Mouse (Mus musculus) kidney, postnatal 0 days (tissue): ENCODE data around the gene Npepps. TPM values are rescaled to one million over a fixed set of nuclear protein-coding genes. Genes with fewer than 3 reads are reported as not detected.

Experiments used
- ATAC-seq: fragments of 200-750 bp; cut with Nextera tagmentation; replicated peaks from 2 replicates; pipeline ENCODE4 v1.8.0; 2017; ENCODE audit warnings: low read depth, moderate number of reproducible peaks, moderate TSS enrichment, moderate library complexity; ENCODE audit not compliant: low FRiP score
- DNase-seq: peaks from one replicate; pipeline ENCODE4 v3.0.0-alpha.2; 2016; ENCODE audit warnings: low spot score
- H3K27ac ChIP-seq: fragments of 300-500 bp; sonication (generic); 2 replicates; pipeline ENCODE4 v1.5.1; 2014; ENCODE audit warnings: mild to moderate bottlenecking
- H3K27me3 ChIP-seq: fragments of 300-500 bp; sonication (generic); 2 replicates; pipeline ENCODE4 v1.6.1; 2014; ENCODE audit warnings: low read length, mixed read lengths; ENCODE audit not compliant: insufficient read depth
- H3K36me3 ChIP-seq: fragments of 300-500 bp; sonication (generic); 2 replicates; pipeline ENCODE4 v1.6.1; 2014; ENCODE audit warnings: low read length, mixed read lengths; ENCODE audit not compliant: insufficient read depth
- H3K4me1 ChIP-seq: fragments of 300-500 bp; sonication (generic); replicated peaks from 2 replicates; pipeline ENCODE4 v1.6.1; 2014; ENCODE audit warnings: antibody characterized with exemption, low read length, mixed read lengths; ENCODE audit not compliant: insufficient read depth
- H3K4me2 ChIP-seq: fragments of 300-500 bp; sonication (generic); 2 replicates; pipeline ENCODE4 v1.6.1; 2014; ENCODE audit warnings: mild to moderate bottlenecking, low read length, moderate library complexity, mixed read lengths
- H3K4me3 ChIP-seq: fragments of 300-500 bp; sonication (generic); replicated peaks from 2 replicates; pipeline ENCODE4 v1.5.1; 2014; ENCODE audit warnings: low read depth, low read length
- H3K9ac ChIP-seq: fragments of 300-500 bp; sonication (generic); 2 replicates; pipeline ENCODE4 v1.6.1; 2014; ENCODE audit warnings: low read depth, low read length
- H3K9me3 ChIP-seq: fragments of 300-500 bp; sonication (generic); replicated peaks from 2 replicates; pipeline ENCODE4 v1.6.1; 2016; ENCODE audit warnings: low read length, inconsistent platforms, mixed read lengths
- CTCF ChIP-seq: IDR thresholded peaks from 2 replicates; pipeline ENCODE4 v1.5.1; 2016; ENCODE audit warnings: antibody characterized with exemption, low read depth, mild to moderate bottlenecking, moderate library complexity
- WGBS: fragments of 180-500 bp; shearing (Covaris S2); extraction: QIAGEN DNeasy Blood & Tissue Kit; methylation state at CpG from one replicate; pipeline ENCODE4 v1.1.7; 2014; 5-methylcytosine and 5-hydroxymethylcytosine counted together
- polyA plus RNA-seq: library from polyadenylated mRNA; unstranded; fragments of >200 nt; fragmentation: Nextera tagmentation; extraction: Ambion mirVana; gene quantifications from 2 replicates; pipeline ENCODE4 v1.2.1, GENCODE M21; 2015

Npepps gene
- polyA plus RNA-seq, 1 experiment from 2014 or later: 46.5 TPM

DNA sequence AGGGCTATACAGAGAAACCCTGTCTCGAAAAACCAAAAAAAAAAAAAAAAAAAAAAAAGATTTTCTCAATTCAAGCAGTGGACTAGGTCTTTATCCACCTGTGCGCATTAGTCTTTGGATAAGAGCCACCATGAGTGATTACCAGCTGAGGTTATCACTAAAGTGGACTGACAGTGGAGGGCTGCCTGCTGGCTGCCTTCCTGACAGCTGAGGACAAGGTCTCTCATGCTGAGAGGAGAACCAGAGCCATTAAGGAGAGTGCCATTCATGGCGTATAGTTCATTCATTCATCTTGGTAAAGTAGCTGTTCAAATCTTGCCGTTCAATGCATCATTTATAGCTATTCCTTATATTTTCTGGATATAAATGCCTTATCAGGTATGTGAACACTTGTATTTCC, 16.1 kb upstream of the Npepps start:
- H3K4me2 ChIP-seq: no peak overlapping the region
- H3K27ac ChIP-seq: no peak overlapping the region
- no peak overlapping the region for H3K9ac ChIP-seq
- no peak overlapping the region for H3K4me3 ChIP-seq
- WGBS: 91% methylated on average over 3 of the region's 4 CpGs
- DNase-seq (no peak), ATAC-seq (no peak)
- TF ChIP-seq CTCF: no peak
- H3K4me1 ChIP-seq: no peaks in the 10 kb centered on the region
- no peaks in the 10 kb centered on the region for H3K27me3 ChIP-seq
- no peaks in the 10 kb centered on the region for H3K36me3 ChIP-seq
- no peaks in the 10 kb centered on the region for H3K9me3 ChIP-seq

DNA sequence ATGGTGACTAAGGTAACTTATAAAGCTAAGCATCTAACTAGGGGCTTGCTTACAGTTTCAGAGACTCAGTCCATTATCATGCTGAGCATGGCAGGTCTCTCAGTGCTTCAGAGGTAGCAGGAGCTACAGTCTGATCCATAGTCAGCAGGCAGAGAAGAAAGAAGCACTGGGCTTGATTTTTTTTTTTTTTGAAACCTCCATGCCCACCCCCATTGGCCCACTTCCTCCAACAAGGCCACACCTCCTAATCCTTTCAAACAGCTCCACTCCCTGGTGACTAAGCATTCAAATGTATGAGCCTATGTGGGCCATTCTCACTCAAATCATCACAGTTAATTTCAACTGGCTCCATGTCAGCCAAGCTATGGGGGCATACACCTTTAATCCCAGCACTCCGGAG, 12.3 kb upstream of the Npepps start:
- H3K36me3 ChIP-seq: no peaks in the 10 kb centered on the region
- no peak overlapping the region for H3K9ac ChIP-seq
- no peak for TF ChIP-seq CTCF
- H3K9me3 ChIP-seq: no peaks in the 10 kb centered on the region
- H3K4me1 ChIP-seq: no peaks in the 10 kb centered on the region
- H3K27ac ChIP-seq: no peak overlapping the region
- H3K27me3 ChIP-seq: no peaks in the 10 kb centered on the region
- no peak overlapping the region for H3K4me3 ChIP-seq
- 96% methylated on average over 1 of the region's 1 CpGs for WGBS
- no peak for ATAC-seq
- no peak for DNase-seq
- H3K4me2 ChIP-seq: no peak overlapping the region

DNA sequence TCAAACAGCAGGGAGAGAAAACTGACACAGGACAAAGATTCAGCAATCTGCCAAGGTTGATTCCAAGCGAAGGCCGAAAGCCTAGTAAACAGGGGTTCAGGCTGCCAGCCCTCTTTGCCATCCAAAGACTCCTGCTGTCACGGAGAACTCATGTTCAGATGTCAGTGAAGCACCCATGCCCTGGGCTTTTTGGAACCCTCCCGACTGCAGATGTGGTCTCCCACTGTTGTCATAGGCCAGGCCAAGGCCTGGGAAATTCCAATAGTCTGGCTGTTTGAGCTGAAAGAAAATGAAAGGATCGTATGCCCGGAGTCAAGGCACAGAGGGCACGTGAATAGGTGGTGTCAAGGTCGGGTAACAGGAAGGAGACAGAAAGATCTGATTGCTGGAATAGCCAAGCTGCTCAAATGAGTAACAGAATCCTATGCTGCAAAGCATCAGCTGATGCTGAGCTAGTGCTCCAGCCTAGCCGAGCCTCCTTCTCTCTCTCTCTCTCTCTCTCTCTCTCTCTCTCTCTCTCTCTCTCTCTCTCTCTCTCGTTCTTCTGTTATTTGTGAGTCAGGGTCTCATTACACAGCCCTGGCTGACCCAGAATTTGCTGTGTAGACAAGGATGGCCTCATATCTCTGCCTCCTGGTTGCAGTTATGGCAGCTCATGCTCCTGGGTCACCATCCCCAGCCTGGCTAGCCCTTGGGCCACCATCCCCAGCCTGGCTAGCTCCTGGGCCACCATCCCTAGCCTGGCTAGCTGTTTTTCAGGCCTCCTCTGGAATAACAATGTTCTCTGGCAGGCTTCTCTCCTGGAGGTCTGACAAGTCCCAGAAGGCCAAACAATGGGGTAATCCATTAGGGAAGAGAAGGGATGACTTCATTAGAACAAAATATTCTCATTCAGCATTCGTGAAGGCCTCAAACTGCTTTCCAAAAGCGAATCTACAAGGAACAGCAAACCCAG, 9.1 kb upstream of the Npepps start:
- H3K4me3 ChIP-seq: no peak overlapping the region
- no peaks in the 10 kb centered on the region for H3K27me3 ChIP-seq
- H3K4me1 ChIP-seq: no peaks in the 10 kb centered on the region
- H3K4me2 ChIP-seq: no peak overlapping the region
- WGBS: 49% methylated on average over 12 of the region's 12 CpGs
- H3K9me3 ChIP-seq: no peaks in the 10 kb centered on the region
- H3K36me3 ChIP-seq: no peaks in the 10 kb centered on the region
- no peak for ATAC-seq
- DNase-seq: no peak
- H3K9ac ChIP-seq: no peak overlapping the region
- no peak for TF ChIP-seq CTCF
- no peak overlapping the region for H3K27ac ChIP-seq

DNA sequence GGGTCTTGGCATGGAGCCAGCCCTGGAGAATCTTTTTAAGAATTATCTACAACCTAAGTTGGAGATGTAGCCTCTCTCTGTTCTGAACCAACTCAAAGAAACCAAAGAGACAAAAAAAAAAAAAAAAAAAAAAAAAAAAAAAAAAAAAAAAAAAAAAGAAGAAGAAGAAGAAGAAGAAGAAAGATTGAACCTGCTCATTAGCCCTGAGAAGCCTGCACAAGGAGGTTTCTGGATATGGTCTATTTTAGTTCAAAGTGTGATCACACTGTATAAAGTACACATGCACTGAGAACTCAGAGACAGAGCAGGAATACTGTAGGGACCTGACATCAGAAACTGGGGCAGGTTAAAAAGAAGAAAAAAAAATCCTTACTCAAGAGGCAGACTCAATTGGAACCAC, 7.2 kb upstream of the Npepps start:
- no peak for TF ChIP-seq CTCF
- H3K4me2 ChIP-seq: no peak overlapping the region
- no peak overlapping the region for H3K4me3 ChIP-seq
- H3K27me3 ChIP-seq: no peaks in the 10 kb centered on the region
- H3K9me3 ChIP-seq: no peaks in the 10 kb centered on the region
- H3K4me1 ChIP-seq: no peaks in the 10 kb centered on the region
- H3K9ac ChIP-seq: no peak overlapping the region
- ATAC-seq (no peak), DNase-seq (no peak)
- H3K27ac ChIP-seq: no peak overlapping the region
- H3K36me3 ChIP-seq: no peaks in the 10 kb centered on the region

DNA sequence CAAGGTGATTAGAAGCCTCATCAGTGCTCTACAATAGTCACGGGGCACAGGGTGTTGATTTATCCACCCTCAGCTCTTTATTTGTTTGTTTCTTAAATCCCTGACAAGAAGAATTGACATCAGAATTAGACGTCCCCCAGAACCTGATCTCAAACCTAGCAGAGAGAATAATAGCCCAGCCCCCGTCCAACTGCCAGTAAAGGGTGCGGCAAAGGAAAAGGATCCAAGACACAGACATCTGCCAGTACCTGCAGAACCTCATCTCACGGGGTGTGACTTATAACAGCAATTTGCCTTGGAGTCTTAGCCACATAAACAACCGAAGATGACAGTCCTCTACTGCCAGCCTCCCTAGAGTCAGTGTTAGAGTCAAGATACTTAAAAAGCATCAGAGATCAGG, 6.5 kb upstream of the Npepps start:
- Histone ChIP-seq H3K27me3 (no peaks in the 10 kb centered on the region), H3K4me3 (no peak overlapping the region), H3K27ac (no peak overlapping the region), H3K4me2 (no peak overlapping the region), H3K9me3 (no peaks in the 10 kb centered on the region), H3K4me1 (no peaks in the 10 kb centered on the region), H3K36me3 (no peaks in the 10 kb centered on the region), H3K9ac (no peak overlapping the region)
- WGBS: 37% methylated on average over 6 of the region's 6 CpGs
- no peak for ATAC-seq
- no peak for TF ChIP-seq CTCF
- no peak for DNase-seq

DNA sequence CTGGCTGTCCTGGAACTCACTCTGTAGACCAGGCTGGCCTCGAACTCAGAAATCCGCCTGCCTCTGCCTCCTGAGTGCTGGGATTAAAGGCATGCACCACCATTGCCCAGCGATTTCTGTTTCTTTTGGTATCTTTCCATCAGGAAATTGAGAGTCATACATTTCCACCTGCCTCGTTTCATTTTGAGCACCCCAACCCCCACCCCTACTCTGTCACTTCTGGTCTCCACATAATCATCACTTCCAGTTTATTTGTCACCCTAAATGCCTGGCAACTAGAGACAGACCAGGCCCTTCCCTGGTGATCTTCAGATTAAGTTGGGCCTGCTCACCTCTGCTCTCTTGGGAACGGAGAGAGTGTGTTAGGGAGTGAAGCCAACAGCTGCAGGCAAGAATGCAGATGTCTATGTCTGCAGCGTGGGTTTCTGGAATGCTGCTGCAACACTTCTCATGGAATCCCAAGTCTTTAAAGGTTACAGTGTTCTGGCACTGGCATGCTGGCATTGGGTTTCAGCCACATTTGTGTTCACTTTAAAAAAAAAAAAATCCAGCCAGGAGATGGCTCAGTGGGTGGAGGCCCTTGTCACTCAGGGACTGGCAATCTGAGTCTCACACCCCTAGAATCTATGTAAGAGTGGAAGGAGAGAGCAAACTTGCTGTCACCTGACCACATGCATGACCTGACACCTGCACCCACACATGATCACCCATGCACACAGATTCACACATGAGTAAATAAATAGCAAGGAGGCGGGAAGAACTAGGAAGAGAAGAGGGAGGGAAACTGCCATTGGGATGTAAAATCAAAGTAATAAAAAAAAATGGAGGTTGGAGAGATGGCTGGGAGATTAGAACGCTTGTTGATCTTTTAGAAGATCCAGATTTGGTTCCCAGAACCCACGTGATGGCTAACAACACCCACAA, 5.7 kb upstream of the Npepps start:
- WGBS: 46% methylated on average over 8 of the region's 9 CpGs
- ATAC-seq: no peak
- Histone ChIP-seq H3K27me3 (no peaks in the 10 kb centered on the region), H3K9me3 (no peaks in the 10 kb centered on the region), H3K4me3 (no peak overlapping the region), H3K27ac (no peak overlapping the region), H3K4me2 (no peak overlapping the region), H3K9ac (no peak overlapping the region), H3K4me1 (no peaks in the 10 kb centered on the region), H3K36me3 (no peaks in the 10 kb centered on the region)
- no peak for TF ChIP-seq CTCF
- peak; percentile 35 for DNase-seq
